Mouse (Mus musculus): ENCODE measurements at regions not wholly inside any gene's neighbourhood (a gene's known extent, or its start where the extent isn't known, plus 50 kb on each side); places are given as distances from the start of the nearest gene placed in this dataset.
"Not testable (repeated sequence)": the region's sequence is repeated elsewhere in the genome, so short reads cannot be mapped to it uniquely, and the experiment has no call there.

GRCm38 (mm10) chr2:39835370-39835769 is 609.1 kb upstream of the Ppp6c start:
- Histone ChIP-seq H3K27ac (ENCODE audit: insufficient read depth, low read depth, low read length, poor library complexity, severe bottlenecking) (no peak overlapping the region), H3K36me3 (ENCODE audit: control insufficient read depth, insufficient read depth, low read length, poor library complexity, severe bottlenecking) (no peaks in the 10 kb centered on the region), H3K4me3 (ENCODE audit: insufficient read depth in 1 of 2, low read depth in 1 of 2, low read length in 2 of 2, poor library complexity in 1 of 2, severe bottlenecking in 1 of 2) (no peak overlapping the region), H3K9me3 (ENCODE audit: control insufficient read depth, insufficient read depth, low read depth, low read length) (no peaks in the 10 kb centered on the region), H3K9ac (ENCODE audit: insufficient read depth, low read depth, low read length, poor library complexity, severe bottlenecking) (no peak overlapping the region), H3K4me1 (ENCODE audit: control insufficient read depth in 2 of 2, insufficient read depth in 2 of 2, low read length in 2 of 2, poor library complexity in 1 of 2) (no peaks in the 10 kb centered on the region)
- no peak for DNase-seq (ENCODE audit: low read depth, low spot score)
- TF ChIP-seq HCFC1 (IDR thresholded peaks at IDR 0.05; ENCODE audit: borderline replicate concordance, insufficient read depth, low read length) (no peak), CHD2 (IDR thresholded peaks at IDR 0.05; ENCODE audit: low read depth, low read length) (no peak), ZC3H11A (IDR thresholded peaks at IDR 0.05; ENCODE audit: borderline replicate concordance, low read depth, low read length) (no peak), MAFK (IDR thresholded peaks at IDR 0.05; ENCODE audit: insufficient read depth, low read depth, low read length) (no peak), ZNF384 (IDR thresholded peaks at IDR 0.05; ENCODE audit: low read depth, low read length) (no peak)
- in situ Hi-C loops (cut with MboI; ENCODE audit: low sequenced_read_pairs in 2 of 2, unreplicated experiment in 2 of 2): no loop called here

- TF ChIP-seq CHD2 (IDR thresholded peaks at IDR 0.05; ENCODE audit: low read depth, low read length) (no peak), ZNF384 (IDR thresholded peaks at IDR 0.05; ENCODE audit: low read depth, low read length) (no peak), MAFK (IDR thresholded peaks at IDR 0.05; ENCODE audit: insufficient read depth, low read depth, low read length) (no peak), ZC3H11A (IDR thresholded peaks at IDR 0.05; ENCODE audit: borderline replicate concordance, low read depth, low read length) (no peak), HCFC1 (IDR thresholded peaks at IDR 0.05; ENCODE audit: borderline replicate concordance, insufficient read depth, low read length) (no peak)
- no peaks in the 10 kb centered on the region for H3K36me3 ChIP-seq (ENCODE audit: control insufficient read depth, insufficient read depth, low read length, poor library complexity, severe bottlenecking)
- no peak overlapping the region for H3K27ac ChIP-seq (ENCODE audit: insufficient read depth, low read depth, low read length, poor library complexity, severe bottlenecking)
- H3K9ac ChIP-seq (ENCODE audit: insufficient read depth, low read depth, low read length, poor library complexity, severe bottlenecking): no peak overlapping the region
- H3K4me3 ChIP-seq (ENCODE audit: insufficient read depth in 1 of 2, low read depth in 1 of 2, low read length in 2 of 2, poor library complexity in 1 of 2, severe bottlenecking in 1 of 2): no peak overlapping the region
- in situ Hi-C loops (cut with MboI; ENCODE audit: low sequenced_read_pairs in 2 of 2, unreplicated experiment in 2 of 2): no loop called here
- H3K9me3 ChIP-seq (ENCODE audit: control insufficient read depth, insufficient read depth, low read depth, low read length): no peaks in the 10 kb centered on the region
- no peaks in the 10 kb centered on the region for H3K4me1 ChIP-seq (ENCODE audit: control insufficient read depth in 2 of 2, insufficient read depth in 2 of 2, low read length in 2 of 2, poor library complexity in 1 of 2)
- no peak for DNase-seq (ENCODE audit: low read depth, low spot score)
Measured at GRCm38 (mm10) chr2:39823851-39824250, 597.6 kb upstream of the Ppp6c start.

GRCm38 (mm10) chr2:39806681-39807080 is 580.4 kb upstream of the Ppp6c start:
- H3K27ac ChIP-seq (ENCODE audit: insufficient read depth, low read depth, low read length, poor library complexity, severe bottlenecking); in situ Hi-C loops (cut with MboI; ENCODE audit: low sequenced_read_pairs in 2 of 2, unreplicated experiment in 2 of 2): not testable (repeated sequence)
- DNase-seq (ENCODE audit: low read depth, low spot score): peak; percentile 6

More at GRCm38 (mm10) chr2:39806681-39807080, 580.4 kb upstream of the Ppp6c start:
- H3K9ac ChIP-seq (ENCODE audit: insufficient read depth, low read depth, low read length, poor library complexity, severe bottlenecking); H3K4me1 ChIP-seq (ENCODE audit: control insufficient read depth in 2 of 2, insufficient read depth in 2 of 2, low read length in 2 of 2, poor library complexity in 1 of 2); H3K36me3 ChIP-seq (ENCODE audit: control insufficient read depth, insufficient read depth, low read length, poor library complexity, severe bottlenecking); H3K9me3 ChIP-seq (ENCODE audit: control insufficient read depth, insufficient read depth, low read depth, low read length); H3K4me3 ChIP-seq (ENCODE audit: insufficient read depth in 1 of 2, low read depth in 1 of 2, low read length in 2 of 2, poor library complexity in 1 of 2, severe bottlenecking in 1 of 2): not testable (repeated sequence)

Measured in ES-E14 (cell line).